Mouse (Mus musculus): ENCODE results near the gene Fign.

GRCm38 (mm10) chr2:63925721-63926235 is 172.1 kb downstream of the Fign start:
- TF ChIP-seq POLR2A (IDR thresholded peaks at IDR 0.05; ENCODE audit: borderline replicate concordance, control insufficient read depth, low read depth, low read length), result no peak
- no peak for TF ChIP-seq CTCF (IDR thresholded peaks at IDR 0.05; ENCODE audit: control insufficient read depth, insufficient read depth, low read length)
